Mouse (Mus musculus): ENCODE measurements around the gene Ceacam14.

The Ceacam14 gene

GRCm38 (mm10) chr7:17812333-17812732, at the start of gene Ceacam14:
TSS of gene Ceacam14 (plus strand) at chr7:17812633.
- no peak for DNase-seq (ENCODE audit: low spot score)
